Mouse (Mus musculus) heart, postnatal 0 days (tissue): ENCODE measurements around the gene Cops3.

ENCODE experiments used
- CTCF ChIP-seq: IDR thresholded peaks from 2 replicates; pipeline ENCODE4 v1.5.1; 2016; ENCODE audit warnings: antibody characterized with exemption, control low read depth, low read depth
- EP300 ChIP-seq: IDR thresholded peaks from 2 replicates; pipeline ENCODE4 v1.6.1; 2016; ENCODE audit warnings: antibody characterized with exemption, low read depth

DNA sequence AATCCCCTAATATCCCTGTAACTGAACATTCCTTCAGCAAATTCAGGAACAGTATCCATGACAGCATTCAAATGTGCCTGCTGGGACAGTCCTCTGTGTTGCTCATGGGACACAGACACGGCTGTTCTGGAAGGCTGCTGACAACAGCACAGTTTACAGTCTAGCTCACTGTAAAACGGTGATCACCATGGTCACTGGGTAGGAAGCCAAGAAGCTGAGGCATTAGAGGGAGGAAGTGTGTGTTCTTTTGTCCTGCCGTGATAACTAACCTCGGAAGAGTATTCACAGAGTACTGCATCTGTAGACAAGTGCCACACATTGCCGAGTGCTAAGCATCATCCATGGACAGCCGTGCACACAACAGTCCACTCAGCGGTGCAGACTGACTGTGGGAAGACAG lies 68.9 kb downstream of the Cops3 start:
- TF ChIP-seq CTCF = no peak
- TF ChIP-seq EP300 = no peak
